Mouse (Mus musculus): ENCODE measurements around the gene Kcnk13. TPM values are rescaled to one million over a fixed set of nuclear protein-coding genes. Genes with fewer than 3 reads are reported as not detected.

Gene Kcnk13
- polyA plus RNA-seq, 1 experiment = 9.2 TPM

- no peaks in the 10 kb centered on the region for H3K27me3 ChIP-seq (ENCODE audit: control insufficient read depth, insufficient read depth, low read length)
Observed at GRCm38 (mm10) chr12:100101651-100102050, 137.4 kb downstream of the Kcnk13 start.

GRCm38 (mm10) chr12:100104530-100104929, 140.2 kb downstream of the Kcnk13 start:
- Histone ChIP-seq H3K4me1 (ENCODE audit: control insufficient read depth, insufficient read depth, low read length) (0 out of 2 replicates have a peak, but pooled peaks cover 6% of the 10 kb centered on the region), H3K27me3 (ENCODE audit: control insufficient read depth, insufficient read depth, low read length) (no peaks in the 10 kb centered on the region), H3K27ac (ENCODE audit: insufficient read depth, low read length) (no peak overlapping the region), H3K4me3 (replicated peaks; ENCODE audit: insufficient read depth, low read depth, low read length) (no peak overlapping the region)
- WGBS = 82% methylated on average over 5 of the region's 5 CpGs
- DNase-seq = no peak
- no peak for TF ChIP-seq POLR2A (IDR thresholded peaks at IDR 0.05; ENCODE audit: borderline replicate concordance, insufficient read depth, low read length)
- TF ChIP-seq CTCF (IDR thresholded peaks at IDR 0.05; ENCODE audit: borderline replicate concordance, insufficient read depth, low read depth, low read length) = no peak

More at GRCm38 (mm10) chr12:100101651-100102050, 137.4 kb downstream of the Kcnk13 start:
- no peak for DNase-seq
- WGBS = 68% methylated on average over 3 of the region's 3 CpGs
- H3K4me1 ChIP-seq (ENCODE audit: control insufficient read depth, insufficient read depth, low read length) = 0 out of 2 replicates have a peak, but pooled peaks cover 6% of the 10 kb centered on the region
- TF ChIP-seq POLR2A (IDR thresholded peaks at IDR 0.05; ENCODE audit: borderline replicate concordance, insufficient read depth, low read length) (no peak), CTCF (IDR thresholded peaks at IDR 0.05; ENCODE audit: borderline replicate concordance, insufficient read depth, low read depth, low read length) (no peak)
- no peak overlapping the region for H3K4me3 ChIP-seq (replicated peaks; ENCODE audit: insufficient read depth, low read depth, low read length)
- no peak overlapping the region for H3K27ac ChIP-seq (ENCODE audit: insufficient read depth, low read length)

- TF ChIP-seq CTCF (IDR thresholded peaks at IDR 0.05; ENCODE audit: borderline replicate concordance, insufficient read depth, low read depth, low read length) = peak; percentile 79
- TF ChIP-seq POLR2A (IDR thresholded peaks at IDR 0.05; ENCODE audit: borderline replicate concordance, insufficient read depth, low read length) = no peak
- H3K4me1 ChIP-seq (ENCODE audit: control insufficient read depth, insufficient read depth, low read length) = peaks cover 3% of the 10 kb centered on the region; the same call in 1 of the 2 replicates
- no peaks in the 10 kb centered on the region for H3K27me3 ChIP-seq (ENCODE audit: control insufficient read depth, insufficient read depth, low read length)
- no peak overlapping the region for H3K4me3 ChIP-seq (replicated peaks; ENCODE audit: insufficient read depth, low read depth, low read length)
- WGBS = 23% methylated on average over 13 of the region's 20 CpGs
- DNase-seq = peak; percentile 68 to 78
- no peak overlapping the region for H3K27ac ChIP-seq (ENCODE audit: insufficient read depth, low read length)
Observed at GRCm38 (mm10) chr12:100106275-100106895, 142.1 kb downstream of the Kcnk13 start.

- 58% methylated on average over 4 of the region's 4 CpGs for WGBS
- DNase-seq = no peak
- H3K4me3 ChIP-seq (replicated peaks; ENCODE audit: insufficient read depth, low read depth, low read length) = no peak overlapping the region
- TF ChIP-seq CTCF (IDR thresholded peaks at IDR 0.05; ENCODE audit: borderline replicate concordance, insufficient read depth, low read depth, low read length) = no peak
- TF ChIP-seq POLR2A (IDR thresholded peaks at IDR 0.05; ENCODE audit: borderline replicate concordance, insufficient read depth, low read length) = no peak
- H3K27ac ChIP-seq (ENCODE audit: insufficient read depth, low read length) = no peak overlapping the region
- H3K27me3 ChIP-seq (ENCODE audit: control insufficient read depth, insufficient read depth, low read length) = no peaks in the 10 kb centered on the region
- peaks cover 12% of the 10 kb centered on the region; the same call in 1 of the 2 replicates for H3K4me1 ChIP-seq (ENCODE audit: control insufficient read depth, insufficient read depth, low read length)
Observed at GRCm38 (mm10) chr12:100107436-100107835, 143.1 kb downstream of the Kcnk13 start.

- under 1% methylated on average over 58 of the region's 58 CpGs for WGBS
- H3K4me1 ChIP-seq (ENCODE audit: control insufficient read depth, insufficient read depth, low read length) = peaks cover 12% of the 10 kb centered on the region; the same call in 1 of the 2 replicates
- TF ChIP-seq CTCF (IDR thresholded peaks at IDR 0.05; ENCODE audit: borderline replicate concordance, insufficient read depth, low read depth, low read length) (no peak), POLR2A (IDR thresholded peaks at IDR 0.05; ENCODE audit: borderline replicate concordance, insufficient read depth, low read length) (peak; percentile 69; the same call in 1 of the 2 replicates)
- no peaks in the 10 kb centered on the region for H3K27me3 ChIP-seq (ENCODE audit: control insufficient read depth, insufficient read depth, low read length)
- peak; percentile 85 to 86 for DNase-seq
- H3K4me3 ChIP-seq (replicated peaks; ENCODE audit: insufficient read depth, low read depth, low read length) = peak within 1 kb of the TSS; percentile 93
- H3K27ac ChIP-seq (ENCODE audit: insufficient read depth, low read length) = peak within 1 kb of the TSS; percentile 39
Observed at GRCm38 (mm10) chr12:100109986-100110696, 145.8 kb downstream of the Kcnk13 start, which contains the start of gene Psmc1. Gene Psmc1, plus strand, starts transcription at chr12:100110154.

Other genes with a start within 250 kb of the Kcnk13 start
- gene Efcab11, start 80.1 kb upstream of the Kcnk13 start, polyA plus RNA-seq (2012; rRNA removed) = 0.65 and 0.84 TPM in 2 replicates
- gene Tdp1, start 80.0 kb upstream of the Kcnk13 start, polyA plus RNA-seq (2012; rRNA removed) = 20.7 and 23.0 TPM in 2 replicates
- 163 and 177 TPM in 2 replicates for gene Psmc1, start 145.7 kb downstream of the Kcnk13 start, polyA plus RNA-seq (2012; rRNA removed)
- 14.8 and 16.9 TPM in 2 replicates for gene Nrde2, start 195.2 kb downstream of the Kcnk13 start, polyA plus RNA-seq (2012; rRNA removed)
- 991 and 1,020 TPM in 2 replicates for gene Calm1, start 234.9 kb downstream of the Kcnk13 start, polyA plus RNA-seq (2012; rRNA removed)